Comparison of ENCODE assay signal across 14 mouse cellular contexts in the genomic region with DNA sequence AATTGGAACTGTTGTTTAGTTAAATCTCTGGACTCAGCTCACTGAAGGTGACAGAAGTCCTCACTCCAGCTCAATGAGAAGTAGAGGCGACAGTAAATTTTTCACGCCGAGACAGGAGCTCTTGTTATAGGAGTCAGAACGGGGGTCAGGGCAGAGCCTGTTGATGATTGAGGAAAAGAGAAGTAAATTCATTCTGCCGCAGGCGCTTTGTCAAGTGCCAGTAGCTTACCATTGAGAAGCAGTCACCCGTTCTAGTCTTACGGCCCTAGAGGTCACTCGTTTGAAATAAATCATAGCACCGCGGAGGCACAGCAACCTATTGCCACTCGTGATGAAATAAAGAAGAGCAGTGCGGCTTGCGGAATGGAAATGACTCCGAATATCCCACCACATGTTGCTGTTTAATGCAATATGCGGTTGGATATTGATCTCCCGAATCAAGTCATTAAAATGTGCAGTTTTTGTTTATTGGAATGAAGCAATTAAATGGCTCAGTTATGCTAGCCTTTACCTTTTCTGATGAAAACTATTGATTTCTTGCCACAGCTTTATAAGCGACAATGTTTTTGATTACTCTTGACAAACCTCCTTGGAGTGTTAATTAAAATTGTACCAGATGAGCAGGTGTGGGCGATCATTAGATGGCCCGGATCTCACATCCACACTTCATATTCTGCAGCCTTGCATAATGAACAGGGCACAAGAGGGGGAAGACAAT.
A peak's percentile ranks its signal among the peaks of the same experiment; 100 is the strongest.
DNase-seq lines count a peak whose midpoint lies in the region; ATAC-seq lines count a peak whose summit lies in the region.
"Had no signal": no experiment of that assay in that cellular context is flagged by ENCODE, and none has a peak within 500 bp of the region (broad histone marks: within the 10 kb centered on the region; RNA-seq: fewer than 3 reads in every experiment).

No protein-coding gene starts in this region.

- no peak for ATAC-seq in hindbrain, embryonic 12.5 days (ENCODE audit: low FRiP score)

- H3K9me3 ChIP-seq in hindbrain, embryonic 12.5 days (replicated peaks): peaks cover 6% of the 10 kb centered on the region; the same call in 1 of the 2 replicates
- H3K9me3 ChIP-seq: embryonic facial prominence, embryonic 12.5 days had no signal

- DNase-seq in embryo, embryonic 9.5 days (ENCODE audit: extremely low spot score): peak; percentile 60
- peak; percentile 10 to 29 for DNase-seq in kidney, postnatal 4 days
- peak; percentile 63 for DNase-seq in neural tube, embryonic 10.5 days (ENCODE audit: extremely low spot score, low spot score)
- DNase-seq in thymus, postnatal 25 days: no peak
- DNase-seq in urinary bladder, adult 2 months (ENCODE audit: low spot score): no peak
- no peak for DNase-seq in layer of hippocampus, adult 9-10 months (ENCODE audit: low spot score)
- no peak for DNase-seq in gastrocnemius, adult 18-20 months (ENCODE audit: low spot score)
- DNase-seq: gastrocnemius, postnatal 14 days; heart, postnatal 10 days; lung, adult 18-20 months; right cerebral cortex, postnatal 25 days had no signal

- no peak overlapping the region for H3K9ac ChIP-seq in hindbrain, embryonic 12.5 days
- H3K9ac ChIP-seq: embryonic facial prominence, embryonic 12.5 days had no signal

- WGBS in hindbrain, embryonic 12.5 days: 22% methylated on average over 20 of the region's 20 CpGs

- no peak overlapping the region for H3K4me3 ChIP-seq in hindbrain, embryonic 12.5 days
- H3K4me3 ChIP-seq: embryonic facial prominence, embryonic 12.5 days had no signal

- H3K27me3 ChIP-seq in hindbrain, embryonic 12.5 days: peaks cover 18% of the 10 kb centered on the region
- H3K27me3 ChIP-seq: CH12.LX had no signal

- peaks cover 24% of the 10 kb centered on the region for H3K4me1 ChIP-seq in hindbrain, embryonic 12.5 days

- no peaks in the 10 kb centered on the region for H3K36me3 ChIP-seq in hindbrain, embryonic 12.5 days
- H3K36me3 ChIP-seq: embryonic facial prominence, embryonic 12.5 days had no signal

- peak overlapping the region; percentile 41 for H3K4me2 ChIP-seq in hindbrain, embryonic 12.5 days (replicated peaks)
- H3K4me2 ChIP-seq: embryonic facial prominence, embryonic 12.5 days had no signal

- H3K27ac ChIP-seq in hindbrain, embryonic 12.5 days: no peak overlapping the region
- H3K27ac ChIP-seq: embryonic facial prominence, embryonic 12.5 days had no signal

Comparison
In these comparisons a context has a peak if more than half of its experiments do, and no peak if none do; other contexts are left out.
1. DNase-seq: peak in embryo, embryonic 9.5 days (single experiment), kidney, postnatal 4 days (2 of 2) and neural tube, embryonic 10.5 days (single experiment); none in thymus, postnatal 25 days (single experiment), urinary bladder, adult 2 months (single experiment), layer of hippocampus, adult 9-10 months (single experiment) and gastrocnemius, adult 18-20 months (single experiment).